Mouse (Mus musculus) kidney, adult 9 months (tissue): ENCODE measurements at regions not wholly inside any gene's neighbourhood (a gene's known extent, or its start where the extent isn't known, plus 50 kb on each side); places are given as distances from the start of the nearest gene placed in this dataset.
"Not testable (repeated sequence)": the region's sequence is repeated elsewhere in the genome, so short reads cannot be mapped to it uniquely, and the experiment has no call there.

Experiments used
- DNase-seq: peaks from one replicate; pipeline ENCODE4 v3.0.0; 2022

DNA sequence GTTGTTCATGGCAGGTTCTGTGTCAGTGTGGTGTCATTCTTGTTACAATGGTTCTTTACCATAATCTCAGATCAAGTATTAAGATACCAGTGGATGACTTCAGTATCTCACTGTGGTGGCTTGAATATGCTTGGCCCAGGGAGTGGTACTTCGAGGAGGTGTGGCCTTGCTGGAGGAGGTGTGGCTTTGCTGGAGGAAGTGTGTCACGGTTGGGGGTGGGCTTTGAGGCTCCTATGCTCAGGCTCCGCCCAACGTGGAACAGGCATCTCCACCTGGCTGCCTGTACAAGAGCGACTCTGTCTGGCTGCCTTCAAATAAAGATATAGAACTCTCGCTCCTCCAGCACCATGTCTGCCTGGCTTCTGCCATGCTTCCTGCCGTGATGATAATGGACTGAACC, 63.6 kb downstream of the Cd2 start:
- no peak for DNase-seq

DNA sequence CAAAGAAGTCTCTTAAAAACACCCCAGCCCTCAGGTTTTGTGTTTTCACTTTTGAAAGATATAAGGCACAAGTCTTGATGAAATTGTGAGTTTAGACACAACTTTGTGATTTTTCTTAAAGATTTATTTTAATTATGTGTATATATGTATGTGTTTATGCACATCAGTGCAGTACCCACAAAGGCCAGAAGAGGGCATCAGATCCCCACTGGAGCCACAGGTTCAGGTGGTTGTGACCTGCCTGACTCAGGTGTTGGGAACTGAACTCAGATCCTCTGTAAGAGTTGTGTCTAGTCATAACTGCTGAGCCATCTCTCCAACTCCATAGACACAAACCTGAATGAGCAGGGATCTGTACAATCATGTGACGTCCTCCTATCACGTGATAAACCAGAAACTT, 67.8 kb downstream of the Cd2 start:
- DNase-seq = no peak

GRCm38 (mm10) chr3:101216711-101217110, 71.0 kb downstream of the Cd2 start:
- no peak for DNase-seq

- no peak for DNase-seq
Observed at GRCm38 (mm10) chr3:101213212-101213562, 74.6 kb downstream of the Cd2 start.

DNA sequence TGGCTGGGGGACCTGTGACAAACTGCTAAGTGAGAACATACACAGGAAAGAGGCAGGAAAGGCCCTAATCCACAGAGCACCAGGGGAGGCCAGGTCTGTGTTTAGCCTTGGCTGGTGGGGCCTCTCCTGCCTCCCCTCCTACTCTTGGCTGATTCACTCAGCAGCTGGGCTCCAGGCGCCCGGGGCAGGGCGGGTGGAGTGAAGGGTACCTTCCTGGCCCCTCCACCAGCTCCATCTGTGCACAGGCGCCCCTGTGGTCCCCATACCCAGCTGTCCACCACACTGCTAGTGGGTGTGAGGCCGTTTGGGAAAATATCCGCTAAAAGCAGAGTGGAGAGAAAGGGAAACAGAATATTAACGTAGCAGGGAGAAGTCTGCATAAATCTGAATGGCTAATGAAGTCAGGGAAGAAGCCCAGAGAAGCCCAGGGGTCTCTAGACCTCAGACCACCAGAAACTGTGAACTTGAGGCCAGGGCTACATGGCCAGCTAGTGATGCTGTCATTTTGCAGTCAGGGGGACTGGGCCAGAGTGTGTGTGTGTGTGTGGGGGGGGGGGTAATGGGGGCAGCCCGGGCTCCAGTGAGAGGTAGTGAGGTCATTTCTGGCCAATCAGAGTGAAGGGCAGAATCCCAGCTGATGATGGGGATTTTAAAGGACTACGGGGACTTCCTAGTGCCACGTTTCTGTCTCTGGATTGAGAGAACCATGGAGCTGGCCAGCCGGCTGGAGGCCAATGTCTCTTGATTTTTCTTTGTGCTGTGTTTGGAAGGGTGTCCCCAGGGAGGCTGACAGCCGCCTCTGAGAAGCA, 75.1 kb downstream of the Cd2 start:
- no peak for DNase-seq

DNA sequence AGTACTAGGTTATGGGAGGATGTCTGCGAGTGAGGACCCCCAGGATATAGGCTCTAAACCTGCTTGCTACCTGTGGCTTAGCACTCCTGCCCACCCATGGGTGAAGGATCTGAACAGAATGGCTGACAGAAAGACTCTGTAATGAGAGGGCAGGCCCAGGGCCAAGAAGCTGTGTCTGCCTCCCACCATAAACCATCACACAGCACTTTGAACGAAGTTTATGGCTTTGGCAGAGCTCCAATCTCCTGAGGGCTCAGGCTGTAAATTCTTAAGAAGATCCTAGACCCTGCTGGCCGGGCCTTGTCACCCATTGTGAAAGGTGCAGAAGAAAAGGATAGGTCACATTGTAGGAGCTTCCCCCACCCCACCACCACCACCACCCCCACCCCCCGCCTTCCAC, 75.8 kb downstream of the Cd2 start:
- DNase-seq = peak; percentile 8

DNA sequence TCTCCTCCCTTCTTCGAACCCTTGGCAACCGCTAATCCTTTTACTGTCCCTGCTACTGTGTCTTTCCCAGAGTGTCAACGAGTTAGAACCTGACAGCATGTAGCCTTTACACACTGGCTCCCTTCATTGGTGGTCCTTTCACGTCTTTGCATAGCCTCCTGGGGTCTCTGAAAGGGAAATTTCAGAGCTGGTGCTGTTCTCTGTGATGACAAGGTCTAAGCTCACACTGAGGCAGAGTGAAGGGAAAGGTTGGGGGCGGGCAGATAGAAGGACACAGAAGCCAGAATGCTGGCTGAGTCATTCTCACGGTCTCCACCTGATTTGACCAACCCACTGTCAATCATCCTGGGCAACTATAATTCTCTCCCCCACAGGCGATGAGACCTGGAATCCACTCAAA, 78.2 kb downstream of the Cd2 start:
- DNase-seq = no peak

- no peak for DNase-seq
Observed at GRCm38 (mm10) chr3:101208751-101209150, 79.0 kb downstream of the Cd2 start.

DNA sequence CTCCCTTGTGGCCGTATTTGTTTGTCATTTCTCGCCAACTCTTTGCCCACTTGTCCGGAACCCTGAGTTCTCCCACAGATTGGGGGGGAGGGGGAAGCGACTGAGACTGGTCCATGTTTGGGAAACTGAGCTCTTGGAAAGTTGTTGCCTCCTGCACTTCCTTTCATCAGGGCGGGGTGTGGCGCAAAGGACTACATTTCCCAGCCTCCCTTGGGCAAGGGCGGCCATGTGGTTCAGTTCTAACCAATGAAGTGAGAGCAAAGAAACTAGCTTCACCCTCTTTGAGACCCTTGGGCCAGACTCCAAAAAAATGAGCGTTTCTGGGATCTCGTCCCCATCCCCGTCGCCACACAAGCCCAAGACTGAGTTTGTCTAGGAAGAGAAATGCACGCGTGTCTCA, 81.6 kb downstream of the Cd2 start:
- not testable (repeated sequence) for DNase-seq

DNA sequence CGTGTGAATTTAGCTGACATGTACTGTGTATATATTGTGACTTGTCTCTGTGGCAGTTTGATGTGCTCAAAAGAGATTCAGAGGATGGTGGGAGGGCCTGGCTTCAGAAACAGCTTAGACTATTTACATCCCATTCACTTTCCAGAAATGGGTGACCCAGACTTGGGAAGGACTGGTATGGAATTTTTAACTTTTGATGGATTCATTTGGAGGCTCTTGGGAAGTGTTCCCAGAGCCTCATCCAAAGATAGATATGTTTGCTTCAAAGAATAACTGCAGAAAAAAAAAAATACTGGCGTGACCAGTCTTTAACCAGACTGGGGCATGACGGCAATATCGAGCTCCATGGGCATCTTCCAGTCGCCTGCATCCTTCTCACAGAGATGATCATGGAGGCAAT, 84.6 kb upstream of the Ptgfrn start:
- DNase-seq = no peak

GRCm38 (mm10) chr3:101194319-101194718, 84.2 kb upstream of the Ptgfrn start:
- DNase-seq = no peak

GRCm38 (mm10) chr3:101191298-101191986, 81.4 kb upstream of the Ptgfrn start:
- no peak for DNase-seq

- no peak for DNase-seq
Observed at GRCm38 (mm10) chr3:101181958-101182357, 71.9 kb upstream of the Ptgfrn start.

DNA sequence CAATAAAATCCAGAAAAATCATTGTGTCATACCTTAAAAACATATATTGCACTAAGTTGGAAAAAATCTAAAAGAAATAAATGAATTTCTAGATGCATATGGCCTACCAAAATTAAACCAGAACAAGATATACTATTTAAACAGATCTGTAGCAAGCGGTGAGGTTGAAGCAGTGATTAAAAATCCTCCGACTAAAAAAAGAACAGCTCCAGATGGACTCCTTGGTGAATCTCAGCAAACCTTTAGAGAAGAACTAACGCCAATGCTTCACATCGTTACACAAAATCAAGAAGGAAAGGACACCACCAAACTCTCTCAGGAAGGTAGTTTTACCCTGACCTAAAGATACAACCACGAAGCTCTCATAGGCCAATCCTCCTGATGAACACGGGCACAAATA, 63.9 kb upstream of the Ptgfrn start:
- DNase-seq = no peak

GRCm38 (mm10) chr3:101170037-101171019, 60.2 kb upstream of the Ptgfrn start:
- DNase-seq = no peak

DNA sequence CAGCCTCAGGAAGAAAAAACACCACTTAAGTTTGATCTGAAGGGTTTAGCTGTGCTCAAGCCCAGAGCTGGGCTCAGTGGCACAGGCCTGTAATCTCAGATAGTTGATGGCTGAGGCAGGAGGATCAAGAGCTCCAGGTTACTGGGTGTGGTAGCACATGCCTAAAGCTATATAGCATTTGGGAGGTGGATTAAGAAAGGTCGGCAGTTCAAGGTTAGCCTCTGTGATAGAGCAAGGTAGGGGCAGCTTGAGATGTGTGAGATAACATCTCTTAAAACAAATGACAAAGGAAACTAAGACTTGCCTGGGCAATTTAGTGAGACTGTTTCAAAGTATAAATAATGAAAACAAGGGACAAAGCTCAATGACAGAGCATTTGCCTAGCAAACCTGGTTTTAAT, 56.9 kb upstream of the Ptgfrn start:
- no peak for DNase-seq

DNA sequence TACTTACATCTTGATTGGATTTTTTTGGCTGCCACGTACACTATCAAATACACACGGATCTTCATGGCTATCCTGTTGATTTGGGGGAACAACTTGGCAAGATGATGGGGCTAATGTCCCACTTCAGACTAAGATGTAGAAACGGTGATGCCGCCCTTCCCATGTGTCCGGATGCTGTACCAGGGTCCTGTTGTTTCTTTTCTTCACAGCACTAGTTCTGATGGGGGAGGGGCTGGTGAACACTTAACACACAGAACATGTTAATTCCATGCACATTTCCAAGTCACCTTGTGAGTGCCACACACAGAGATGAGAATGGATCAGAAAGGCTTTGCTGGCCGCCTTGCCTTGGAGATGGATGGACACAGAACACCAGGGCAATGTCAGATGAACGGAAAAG, 56.5 kb upstream of the Ptgfrn start:
- DNase-seq = no peak

GRCm38 (mm10) chr3:101165261-101165660, 55.2 kb upstream of the Ptgfrn start:
- DNase-seq = no peak

- DNase-seq = no peak
Observed at GRCm38 (mm10) chr3:101164771-101165170, 54.7 kb upstream of the Ptgfrn start.

- no peak for DNase-seq
Observed at GRCm38 (mm10) chr3:101163991-101164434, 53.9 kb upstream of the Ptgfrn start.

GRCm38 (mm10) chr3:101163160-101163990, 53.3 kb upstream of the Ptgfrn start:
- no peak for DNase-seq

GRCm38 (mm10) chr3:101162536-101163159, 52.6 kb upstream of the Ptgfrn start:
- no peak for DNase-seq
